Mouse (Mus musculus) erythroblast, adult 5-6 weeks (primary cell): ENCODE measurements around the gene Mthfd1l. TPM values are rescaled to one million over a fixed set of nuclear protein-coding genes. Genes with fewer than 3 reads are reported as not detected.
"Not testable (repeated sequence)": the region's sequence is repeated elsewhere in the genome, so short reads cannot be mapped to it uniquely, and the experiment has no call there.

Source experiments
- ATAC-seq: replicated peaks from 2 replicates; pipeline ENCODE4 v1.8.0; 2016; ENCODE audit warnings: moderate number of reproducible peaks, mild to moderate bottlenecking, moderate TSS enrichment, inconsistent platforms; ENCODE audit not compliant: poor library complexity, low FRiP score, severe bottlenecking
- total RNA-seq, 2 experiments: library from RNA; stranded (forward) in 1 of 2; stranded (reverse) in 1 of 2; fragments of 150-400 nt in 1 of 2; fragments of 200-764, 138-1000 nt in 1 of 2; gene quantifications; 2 replicates each; pipeline versions ENCODE4 v1.2.3 to v1.2.4; 2015 to 2017; ENCODE audit warnings: low replicate concordance in 2 of 2

The Mthfd1l gene
- total RNA-seq, 2 experiments from 2014 or later, result 9.6 to 26.9 TPM

DNA sequence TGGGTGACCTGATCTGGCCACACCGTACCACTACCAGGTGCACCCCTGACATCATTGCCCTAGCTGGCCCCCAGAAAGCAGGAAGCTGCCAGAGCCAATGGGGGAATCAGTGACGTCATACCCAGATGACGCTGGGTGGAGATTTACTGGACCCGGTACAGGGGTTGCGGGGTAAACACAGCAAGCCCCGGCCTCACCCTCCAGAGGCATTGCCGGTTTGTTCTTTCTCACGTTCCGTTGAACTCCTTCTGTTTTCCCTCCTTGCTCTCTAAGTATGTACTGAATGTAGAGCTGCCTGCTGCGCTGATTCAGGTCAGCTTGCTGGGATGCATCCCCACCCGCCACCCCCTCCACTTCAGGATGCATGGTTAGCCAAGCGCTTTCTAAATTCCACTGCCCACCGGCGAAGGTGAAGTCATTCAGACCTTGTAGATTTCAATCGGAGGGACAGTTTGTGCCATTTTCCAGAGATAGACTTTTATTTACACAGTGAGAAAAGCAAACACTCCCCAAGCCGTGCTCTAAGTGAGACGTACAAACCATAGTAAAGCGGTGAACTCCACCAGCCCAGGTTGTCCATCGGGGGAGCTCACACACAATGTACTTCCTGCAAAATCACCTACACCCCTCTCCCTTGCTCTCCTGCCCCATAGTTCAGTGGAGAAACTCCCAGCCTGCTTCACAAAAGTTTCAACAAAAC, 138.3 kb downstream of the Mthfd1l start:
- no peak for ATAC-seq

- ATAC-seq, result no peak
Measured at GRCm38 (mm10) chr10:4111795-4112139, 138.8 kb downstream of the Mthfd1l start.

DNA sequence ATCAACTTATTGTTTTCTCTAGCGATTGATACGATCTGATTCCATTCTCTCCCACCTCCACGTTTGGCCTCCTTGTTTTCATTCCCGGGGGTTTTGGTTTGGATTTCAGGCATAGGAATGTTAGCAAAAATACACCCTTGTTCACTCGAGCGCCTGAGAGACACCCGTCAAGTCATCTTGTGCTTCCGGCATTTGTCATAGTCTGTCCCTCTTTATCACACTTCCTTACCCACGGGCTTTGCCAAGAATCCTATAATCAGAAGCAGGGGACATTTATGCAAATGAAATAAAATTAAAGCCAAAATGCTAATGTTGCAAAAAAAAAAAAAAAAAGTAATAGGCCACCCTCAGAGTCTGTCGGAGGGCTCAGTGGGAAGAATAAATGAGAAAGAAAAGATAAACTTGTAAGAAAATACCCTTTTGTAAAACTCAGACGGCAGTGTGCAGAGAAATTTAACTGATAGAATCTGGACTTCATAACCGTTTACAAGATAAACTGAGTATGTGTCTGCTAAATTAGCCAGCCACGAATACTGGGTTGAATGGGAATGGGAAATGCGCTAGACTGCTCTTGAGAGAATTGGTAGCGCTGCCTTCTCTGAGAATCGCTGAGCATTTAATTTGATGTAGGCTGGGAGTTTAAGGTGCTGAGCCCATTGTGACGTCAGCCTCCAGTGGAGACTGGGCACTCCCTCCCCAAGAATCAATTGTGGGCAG, 139.9 kb downstream of the Mthfd1l start:
- ATAC-seq, result no peak

GRCm38 (mm10) chr10:4113328-4113658, 140.4 kb downstream of the Mthfd1l start:
- no peak for ATAC-seq

DNA sequence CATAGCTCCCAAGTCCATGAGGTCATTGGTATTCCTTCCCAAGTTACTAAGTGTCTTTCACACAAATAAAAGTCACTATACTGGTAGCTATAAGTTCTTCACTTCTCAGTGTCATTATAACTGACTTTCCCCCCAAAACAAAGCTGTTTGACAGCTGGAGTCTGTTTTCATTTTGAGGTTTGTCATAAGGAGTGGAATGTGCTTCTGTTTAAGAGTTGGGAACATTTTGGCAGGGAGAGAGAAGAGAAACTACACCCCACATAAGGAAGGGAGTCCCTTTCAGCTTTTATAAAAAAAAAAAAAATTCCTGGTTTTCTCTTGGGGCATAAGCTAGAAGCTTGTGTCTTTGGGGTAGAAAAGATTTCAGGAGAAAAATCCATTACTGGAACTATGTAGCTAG, 143.7 kb downstream of the Mthfd1l start:
- ATAC-seq, result no peak

DNA sequence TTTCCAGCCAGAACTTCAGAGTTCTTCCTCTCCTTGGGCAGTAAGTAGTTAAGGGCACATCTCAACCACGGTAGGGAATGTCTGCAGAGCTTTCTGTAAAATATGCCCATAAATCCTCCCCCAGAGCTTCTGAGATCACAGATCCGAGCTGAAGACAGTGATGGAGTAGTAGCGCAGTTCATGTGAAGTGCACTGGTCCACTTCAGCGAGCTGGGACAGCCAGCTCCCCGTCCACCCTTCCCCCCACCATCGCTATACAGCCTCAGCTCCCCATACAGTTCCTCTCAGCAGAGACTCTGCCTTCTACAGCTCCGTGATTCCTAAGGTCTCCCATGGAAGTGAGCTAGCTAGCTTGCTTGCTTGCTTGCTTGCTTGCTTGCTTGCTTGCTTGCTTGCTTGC, 144.2 kb downstream of the Mthfd1l start:
- no peak for ATAC-seq

- no peak for ATAC-seq
Measured at GRCm38 (mm10) chr10:4119287-4119686, 146.4 kb downstream of the Mthfd1l start.

GRCm38 (mm10) chr10:4120708-4121107, 147.8 kb downstream of the Mthfd1l start:
- no peak for ATAC-seq

- ATAC-seq, result no peak
Measured at GRCm38 (mm10) chr10:4121197-4121596, 148.3 kb downstream of the Mthfd1l start.

DNA sequence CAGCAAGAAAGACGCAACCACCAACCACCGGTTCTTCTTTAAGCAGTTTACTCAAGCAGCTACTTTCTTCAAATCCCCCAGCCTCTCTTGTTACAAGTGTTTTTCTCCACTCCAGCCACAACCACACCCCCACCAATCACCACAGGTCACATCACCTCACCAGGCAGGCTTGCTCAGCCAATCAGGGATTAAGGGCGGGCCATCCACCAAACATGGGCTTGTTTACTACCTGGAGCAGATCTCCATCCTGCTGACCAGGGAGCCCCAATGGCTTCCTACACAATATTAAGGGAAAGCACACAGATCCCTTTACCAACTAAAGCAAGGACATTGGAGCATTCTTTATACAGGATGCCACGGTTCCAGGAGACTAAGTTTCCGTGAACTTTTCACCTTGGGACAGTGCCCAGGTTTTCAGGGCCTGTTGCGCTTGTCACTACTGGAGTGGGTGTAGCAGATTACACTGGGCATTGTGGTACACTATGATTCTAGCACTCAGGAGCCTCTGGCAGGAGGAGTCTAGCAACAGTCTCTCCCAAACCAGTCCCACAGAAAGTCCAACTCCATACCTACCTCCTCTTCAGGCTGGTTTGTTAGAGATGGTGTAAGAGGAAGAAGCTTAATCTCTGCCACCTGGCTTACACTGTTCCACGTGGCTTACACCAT, 150.5 kb downstream of the Mthfd1l start:
- not testable (repeated sequence) for ATAC-seq

GRCm38 (mm10) chr10:4124148-4124547, 151.2 kb downstream of the Mthfd1l start:
- no peak for ATAC-seq

GRCm38 (mm10) chr10:4125232-4125631, 152.3 kb downstream of the Mthfd1l start:
- ATAC-seq, result no peak

GRCm38 (mm10) chr10:4126335-4127012, 153.6 kb downstream of the Mthfd1l start:
- ATAC-seq, result no peak

GRCm38 (mm10) chr10:4128411-4128810, 155.5 kb downstream of the Mthfd1l start:
- ATAC-seq, result no peak

GRCm38 (mm10) chr10:4128915-4129314, 156.0 kb downstream of the Mthfd1l start:
- ATAC-seq, result no peak

DNA sequence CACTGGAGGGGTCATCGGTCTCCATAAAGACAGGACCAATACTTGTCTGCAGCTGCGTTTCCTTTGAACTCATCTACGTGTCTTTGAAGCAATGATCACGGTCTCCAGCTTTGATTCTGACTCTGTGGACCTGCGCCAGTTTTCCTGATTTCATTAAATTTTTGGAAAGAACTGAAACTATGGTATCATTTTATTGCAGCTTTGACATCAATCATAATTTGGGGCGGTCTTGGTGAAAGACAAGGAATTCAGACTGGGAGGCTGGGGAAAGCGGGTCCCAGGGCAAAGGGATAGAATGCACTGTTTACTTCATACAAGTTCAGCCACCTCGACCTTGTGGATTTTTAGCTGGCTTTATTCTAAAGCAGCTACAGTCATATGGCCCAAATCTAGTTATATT, 156.5 kb downstream of the Mthfd1l start:
- no peak for ATAC-seq

- 0 out of 2 replicates have a peak, but pooled peaks have one; percentile 53 for ATAC-seq
Measured at GRCm38 (mm10) chr10:4130034-4130607, 157.2 kb downstream of the Mthfd1l start.

GRCm38 (mm10) chr10:4132735-4133134, 159.8 kb downstream of the Mthfd1l start:
- ATAC-seq, result no peak

GRCm38 (mm10) chr10:4135100-4135764, 162.3 kb downstream of the Mthfd1l start:
- ATAC-seq, result peak; percentile 84

DNA sequence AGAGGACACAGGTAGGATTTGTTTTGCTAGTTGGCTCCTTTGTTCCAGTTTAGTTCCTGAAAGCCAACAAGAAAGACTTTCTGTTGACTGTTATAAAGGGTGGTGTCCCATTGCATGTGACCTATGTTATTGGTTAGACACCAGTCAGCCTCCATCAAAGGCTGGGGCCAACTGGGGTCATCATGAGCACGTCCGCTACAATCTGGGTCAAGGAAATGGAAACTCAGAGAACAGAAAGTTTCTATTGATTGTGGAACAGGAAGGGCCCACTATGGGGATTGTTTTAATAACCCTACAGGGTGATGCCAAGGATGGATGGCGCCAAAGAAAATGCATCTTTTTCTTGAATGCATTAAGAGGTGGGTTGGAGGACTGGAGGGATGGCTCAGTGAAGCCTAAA, 166.6 kb downstream of the Mthfd1l start:
- no peak for ATAC-seq
